9 mouse cellular contexts compared by ENCODE assay signal in genomic region chr11:72314151-72314895, GRCm38 (mm10). TPM values are rescaled to one million over a fixed set of nuclear protein-coding genes. Genes with fewer than 3 reads are reported as not detected.
DNase-seq lines count a peak whose midpoint lies in the region; ATAC-seq and TF ChIP-seq lines count a peak whose summit lies in the region.
"Had no signal": no experiment of that assay in that cellular context is flagged by ENCODE, and none has a peak within 500 bp of the region (broad histone marks: within the 10 kb centered on the region; RNA-seq: fewer than 3 reads in every experiment).

Fbxo39 (plus strand) TSS chr11:72314444.

- H3K9ac ChIP-seq in kidney, postnatal 0 days (ENCODE audit: low read depth, low read length), result 0 out of 2 replicates have a peak within 1 kb of the TSS, but pooled peaks have one; percentile 37
- peak within 1 kb of the TSS; percentile 45; the same call in 1 of the 2 replicates for H3K9ac ChIP-seq in midbrain, embryonic 11.5 days (ENCODE audit: low read length)

- ATAC-seq in kidney, postnatal 0 days (replicated peaks; ENCODE audit: low FRiP score, low read depth), result no peak
- ATAC-seq in common myeloid progenitor, adult 5-6 weeks (replicated peaks; ENCODE audit: low read depth, poor library complexity, severe bottlenecking), result peak; percentile 26; the same call in 1 of the 2 replicates
- peak; percentile 14 to 35; a peak in 2 of 4 replicates for ATAC-seq in hematopoietic stem cell, adult 5-6 weeks (replicated peaks in 1 of 2; ENCODE audit: insufficient read depth in 1 of 2, low FRiP score in 2 of 2, low TSS enrichment in 1 of 2, low read depth in 1 of 2, poor library complexity in 2 of 2, severe bottlenecking in 2 of 2)
- ATAC-seq in midbrain, embryonic 11.5 days (ENCODE audit: low FRiP score), result no peak
- no peak for ATAC-seq in CD4-positive, CD25-positive, alpha-beta regulatory T cell, adult 4 months

- H3K36me3 ChIP-seq in kidney, postnatal 0 days (ENCODE audit: insufficient read depth, low read length), result no peaks in the 10 kb centered on the region
- H3K36me3 ChIP-seq in midbrain, embryonic 11.5 days (ENCODE audit: control insufficient read depth, insufficient read depth, low read length), result no peaks in the 10 kb centered on the region

- no peaks in the 10 kb centered on the region for H3K9me3 ChIP-seq in kidney, postnatal 0 days (replicated peaks; ENCODE audit: low read length)
- H3K9me3 ChIP-seq in midbrain, embryonic 11.5 days (ENCODE audit: control insufficient read depth, low read length), result no peaks in the 10 kb centered on the region

- peak within 1 kb of the TSS; percentile 49 for H3K4me2 ChIP-seq in kidney, postnatal 0 days (ENCODE audit: low read length)
- H3K4me2 ChIP-seq in midbrain, embryonic 11.5 days, result peak within 1 kb of the TSS; percentile 51

- 8% methylated on average over 42 of the region's 42 CpGs for WGBS in kidney, postnatal 0 days
- 12% methylated on average over 42 of the region's 42 CpGs for WGBS in midbrain, embryonic 11.5 days

- peak within 1 kb of the TSS; percentile 26 for H3K4me3 ChIP-seq in kidney, postnatal 0 days (replicated peaks; ENCODE audit: low read depth, low read length)
- peak within 1 kb of the TSS; percentile 22 for H3K4me3 ChIP-seq in midbrain, embryonic 11.5 days (ENCODE audit: low read depth, low read length)

- no peak for TF ChIP-seq CTCF in kidney, postnatal 0 days (IDR thresholded peaks at IDR 0.05; ENCODE audit: low read depth)

- H3K4me1 ChIP-seq in kidney, postnatal 0 days (replicated peaks; ENCODE audit: insufficient read depth, low read length), result peaks cover 7% of the 10 kb centered on the region
- H3K4me1 ChIP-seq in midbrain, embryonic 11.5 days (ENCODE audit: control insufficient read depth, insufficient read depth, low read length), result peaks cover 4% of the 10 kb centered on the region; the same call in 1 of the 2 replicates

- H3K27me3 ChIP-seq in kidney, postnatal 0 days (ENCODE audit: insufficient read depth, low read length), result 0 out of 2 replicates have a peak, but pooled peaks cover 3% of the 10 kb centered on the region
- H3K27me3 ChIP-seq in midbrain, embryonic 11.5 days (ENCODE audit: control insufficient read depth, insufficient read depth, low read length), result peaks cover 14% of the 10 kb centered on the region

- no peak within 1 kb of the TSS for H3K27ac ChIP-seq in kidney, postnatal 0 days
- H3K27ac ChIP-seq in midbrain, embryonic 11.5 days (ENCODE audit: low read depth, low read length), result no peak within 1 kb of the TSS

- no peak for DNase-seq in kidney, postnatal 0 days (ENCODE audit: low spot score)
- DNase-seq in kidney, postnatal 14 days, result no peak
- DNase-seq in midbrain, embryonic 11.5 days (ENCODE audit: low spot score, missing footprints), result peak; percentile 79
- DNase-seq in cerebellum, adult 18-20 months, result no peak
- no peak for DNase-seq in urinary bladder, postnatal 10 days (ENCODE audit: low spot score)

RNA-seq across cellular contexts. Expression of gene Fbxo39, which starts in this region (rescaled TPM):
- polyA plus RNA-seq in kidney, postnatal 0 days (2015; fragmentation: Nextera tagmentation; extraction: Ambion mirVana), result not detected in 2 replicates
- total RNA-seq in common myeloid progenitor, adult 5-6 weeks (2017), result not detected in 2 replicates
- not detected in 2 replicates for total RNA-seq in hematopoietic stem cell, adult 5-6 weeks (2017)
- polyA plus RNA-seq in midbrain, embryonic 11.5 days (2014; fragmentation: Nextera tagmentation; extraction: Ambion mirVana), result not detected in 2 replicates
- polyA plus RNA-seq in CD4-positive, CD25-positive, alpha-beta regulatory T cell, adult 4 months (2017; shearing (Covaris generic)), result under 1 TPM in 1 of 2 experiments, not detected in 1; 0.96 TPM
- polyA plus RNA-seq: large intestine, adult 2 months had no signal

Comparison
In these comparisons a context has a peak if more than half of its experiments do, and no peak if none do; other contexts are left out.
1. Peak in ATAC-seq in common myeloid progenitor, adult 5-6 weeks; RNA of the gene not detected or under 1 TPM.
2. Peak in ATAC-seq in hematopoietic stem cell, adult 5-6 weeks; RNA of the gene not detected or under 1 TPM.
3. Peak in DNase-seq, H3K4me3 ChIP-seq, H3K9ac ChIP-seq and H3K4me2 ChIP-seq in midbrain, embryonic 11.5 days; RNA of the gene not detected or under 1 TPM.